Mouse (Mus musculus) T-helper 2 cell (primary cell): ENCODE data around the gene Speer4d.
"Not testable (repeated sequence)": the region's sequence is repeated elsewhere in the genome, so short reads cannot be mapped to it uniquely, and the experiment has no call there.

Experiments
- in situ Hi-C: fragments of 300-600 bp; cut with MboI, MseI; formaldehyde crosslinking; loops from one replicate; pipeline ENCODE4 v1.15.1; 2025; ENCODE audit warnings: high pct_unique_total_duplicates

Gene Speer4d

GRCm38 (mm10) chr5:15670789-15671188, 51.9 kb downstream of the Speer4d start:
- in situ Hi-C loops, result not testable (repeated sequence)
